Mouse (Mus musculus) kidney, embryonic 15.5 days (tissue): ENCODE measurements around the gene Dnaaf5. TPM values are rescaled to one million over a fixed set of nuclear protein-coding genes. Genes with fewer than 3 reads are reported as not detected.

Source experiments
- ATAC-seq: fragments of 200-750 bp; cut with Nextera tagmentation; replicated peaks from 2 replicates; pipeline ENCODE4 v1.8.0; 2017; ENCODE audit warnings: moderate TSS enrichment; ENCODE audit not compliant: low FRiP score
- H3K27ac ChIP-seq: fragments of 300-500 bp; sonication (generic); 2 replicates; pipeline ENCODE4 v1.5.1; 2015; ENCODE audit warnings: mild to moderate bottlenecking, inconsistent platforms
- H3K27me3 ChIP-seq: fragments of 300-500 bp; sonication (generic); 2 replicates; pipeline ENCODE4 v1.6.1; 2015; ENCODE audit warnings: inconsistent platforms
- H3K36me3 ChIP-seq: fragments of 300-500 bp; sonication (generic); 2 replicates; pipeline ENCODE4 v1.6.1; 2015; ENCODE audit warnings: inconsistent platforms
- H3K4me1 ChIP-seq: fragments of 300-500 bp; sonication (generic); 2 replicates; pipeline ENCODE4 v1.6.1; 2015; ENCODE audit warnings: inconsistent platforms
- H3K4me2 ChIP-seq: fragments of 300-500 bp; sonication (generic); 2 replicates; pipeline ENCODE4 v1.6.1; 2015; ENCODE audit warnings: moderate library complexity, mild to moderate bottlenecking, inconsistent platforms
- H3K4me3 ChIP-seq: fragments of 300-500 bp; sonication (generic); replicated peaks from 2 replicates; pipeline ENCODE4 v1.5.1; 2015; ENCODE audit warnings: mild to moderate bottlenecking, inconsistent platforms
- H3K9ac ChIP-seq: fragments of 300-500 bp; sonication (generic); 2 replicates; pipeline ENCODE4 v1.6.1; 2015; ENCODE audit warnings: mild to moderate bottlenecking, inconsistent platforms
- H3K9me3 ChIP-seq: fragments of 300-500 bp; sonication (generic); replicated peaks from 2 replicates; pipeline ENCODE4 v1.6.1; 2016; ENCODE audit warnings: inconsistent platforms
- WGBS: fragments of 180-500 bp; shearing (Covaris S2); methylation state at CpG from one replicate; pipeline ENCODE4 v1.1.7; 2015; ENCODE audit warnings: mixed read lengths; 5-methylcytosine and 5-hydroxymethylcytosine counted together
- polyA plus RNA-seq: library from polyadenylated mRNA; unstranded; fragments of >200 nt; fragmentation: Nextera tagmentation; extraction: Ambion mirVana; gene quantifications from 2 replicates; pipeline ENCODE4 v1.2.1, GENCODE M21; 2015

Gene Dnaaf5
- polyA plus RNA-seq, 1 experiment from 2014 or later = 10.4 TPM

DNA sequence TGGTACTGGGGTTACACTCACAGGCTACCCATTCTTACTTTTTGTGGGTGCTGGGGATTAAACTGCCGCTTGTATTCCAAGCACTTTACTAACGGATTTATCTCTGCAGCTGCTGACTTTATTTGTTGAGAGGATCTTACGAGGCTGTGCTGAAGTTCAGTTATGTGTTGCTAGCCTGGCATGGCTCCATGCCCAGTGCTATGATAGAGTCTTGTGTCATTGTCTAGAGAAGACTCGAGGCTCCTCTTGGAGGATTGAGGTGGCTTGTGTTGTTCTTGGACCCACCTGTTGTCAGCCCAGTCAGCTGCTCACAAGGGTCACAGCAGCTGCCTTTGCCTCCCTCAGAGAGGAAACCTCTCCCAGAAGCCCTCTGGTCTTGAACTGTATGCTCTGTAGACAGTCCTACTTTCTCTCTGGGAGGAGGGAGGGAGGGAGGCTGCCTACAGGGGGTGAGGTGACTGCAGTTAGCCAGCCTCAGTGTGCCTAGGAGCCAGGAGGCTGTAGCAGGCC is 70.0 kb downstream of the Dnaaf5 start:
- Histone ChIP-seq H3K9me3 (no peaks in the 10 kb centered on the region), H3K36me3 (peaks cover 74% of the 10 kb centered on the region), H3K4me3 (no peak overlapping the region), H3K27me3 (no peaks in the 10 kb centered on the region), H3K9ac (no peak overlapping the region), H3K4me1 (no peaks in the 10 kb centered on the region), H3K4me2 (no peak overlapping the region), H3K27ac (no peak overlapping the region)
- ATAC-seq = no peak
- 80% methylated on average over 4 of the region's 4 CpGs for WGBS

- no peak overlapping the region for H3K9ac ChIP-seq
- ATAC-seq = no peak
- H3K4me3 ChIP-seq = no peak overlapping the region
- no peak overlapping the region for H3K27ac ChIP-seq
- H3K4me2 ChIP-seq = no peak overlapping the region
- no peaks in the 10 kb centered on the region for H3K27me3 ChIP-seq
- H3K9me3 ChIP-seq = no peaks in the 10 kb centered on the region
- H3K4me1 ChIP-seq = no peaks in the 10 kb centered on the region
- H3K36me3 ChIP-seq = peaks cover 74% of the 10 kb centered on the region
- WGBS = 78% methylated on average over 4 of the region's 4 CpGs
These were observed 70.6 kb downstream of the Dnaaf5 start for GRCm38 (mm10) chr5:139220610-139221009.

GRCm38 (mm10) chr5:139223331-139223730 is 73.3 kb downstream of the Dnaaf5 start:
- no peaks in the 10 kb centered on the region for H3K9me3 ChIP-seq
- ATAC-seq = no peak
- H3K36me3 ChIP-seq = peaks cover 82% of the 10 kb centered on the region
- no peak overlapping the region for H3K27ac ChIP-seq
- H3K9ac ChIP-seq = no peak overlapping the region
- no peaks in the 10 kb centered on the region for H3K4me1 ChIP-seq
- no peak overlapping the region for H3K4me2 ChIP-seq
- WGBS = 97% methylated on average over 10 of the region's 10 CpGs
- H3K4me3 ChIP-seq = no peak overlapping the region
- H3K27me3 ChIP-seq = no peaks in the 10 kb centered on the region

- no peak overlapping the region for H3K4me3 ChIP-seq
- no peaks in the 10 kb centered on the region for H3K4me1 ChIP-seq
- no peaks in the 10 kb centered on the region for H3K27me3 ChIP-seq
- WGBS = 95% methylated on average over 4 of the region's 4 CpGs
- H3K27ac ChIP-seq = no peak overlapping the region
- no peak overlapping the region for H3K9ac ChIP-seq
- no peaks in the 10 kb centered on the region for H3K9me3 ChIP-seq
- peaks cover 97% of the 10 kb centered on the region for H3K36me3 ChIP-seq
- H3K4me2 ChIP-seq = no peak overlapping the region
- no peak for ATAC-seq
These were observed 77.2 kb downstream of the Dnaaf5 start for GRCm38 (mm10) chr5:139227236-139227635.

DNA sequence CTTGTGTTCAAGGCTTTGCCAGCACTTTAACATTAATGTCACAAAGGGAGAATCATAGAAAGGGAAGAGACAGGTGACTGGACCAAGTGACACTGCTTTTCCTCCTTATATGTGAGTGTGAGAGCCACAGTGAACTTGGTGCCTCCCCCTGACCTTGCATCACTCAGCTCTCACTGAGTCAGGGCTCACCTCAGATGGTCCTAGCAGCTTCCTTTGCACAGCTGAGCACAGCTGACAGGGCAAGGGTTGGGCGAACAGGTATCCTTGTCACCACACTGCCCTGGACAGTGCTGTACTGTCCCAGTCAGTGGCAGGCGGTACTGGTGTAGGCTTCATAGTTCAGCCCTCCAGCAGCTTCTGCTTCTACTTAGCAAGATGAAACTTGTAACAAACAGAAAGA is 77.6 kb downstream of the Dnaaf5 start:
- H3K9ac ChIP-seq = no peak overlapping the region
- no peak overlapping the region for H3K27ac ChIP-seq
- H3K4me3 ChIP-seq = no peak overlapping the region
- H3K4me1 ChIP-seq = no peaks in the 10 kb centered on the region
- ATAC-seq = no peak
- H3K27me3 ChIP-seq = no peaks in the 10 kb centered on the region
- 97% methylated on average over 2 of the region's 2 CpGs for WGBS
- H3K9me3 ChIP-seq = no peaks in the 10 kb centered on the region
- H3K4me2 ChIP-seq = no peak overlapping the region
- H3K36me3 ChIP-seq = peaks cover 96% of the 10 kb centered on the region

DNA sequence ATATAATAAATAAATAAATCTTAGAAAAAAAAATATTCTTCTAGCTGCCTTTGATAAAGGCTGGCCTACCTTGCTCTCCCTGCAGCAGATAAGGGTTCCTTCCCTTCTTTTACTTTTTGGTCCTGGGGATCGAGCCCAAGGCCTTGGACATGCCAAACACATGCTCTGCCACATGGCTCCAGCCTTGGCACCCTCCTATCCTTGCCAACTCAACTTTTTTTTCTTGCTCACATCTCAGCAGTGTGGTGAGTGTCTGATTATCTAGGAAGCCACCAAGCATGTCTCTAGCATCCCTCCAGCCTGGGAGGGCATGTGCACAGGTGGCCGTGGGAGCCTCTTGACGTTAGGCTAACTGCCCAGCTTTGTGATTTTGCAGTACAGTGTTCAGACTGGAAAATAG is 78.3 kb downstream of the Dnaaf5 start:
- H3K36me3 ChIP-seq = peaks cover 96% of the 10 kb centered on the region
- no peak overlapping the region for H3K4me2 ChIP-seq
- 93% methylated on average over 3 of the region's 3 CpGs for WGBS
- no peak overlapping the region for H3K27ac ChIP-seq
- H3K9me3 ChIP-seq = no peaks in the 10 kb centered on the region
- H3K4me3 ChIP-seq = no peak overlapping the region
- no peaks in the 10 kb centered on the region for H3K4me1 ChIP-seq
- no peak overlapping the region for H3K9ac ChIP-seq
- no peaks in the 10 kb centered on the region for H3K27me3 ChIP-seq
- no peak for ATAC-seq

GRCm38 (mm10) chr5:139229716-139230115 is 79.7 kb downstream of the Dnaaf5 start:
- 96% methylated on average over 3 of the region's 3 CpGs for WGBS
- Histone ChIP-seq H3K4me2 (no peak overlapping the region), H3K4me1 (no peaks in the 10 kb centered on the region), H3K9ac (no peak overlapping the region), H3K27me3 (no peaks in the 10 kb centered on the region), H3K9me3 (no peaks in the 10 kb centered on the region), H3K4me3 (no peak overlapping the region), H3K27ac (no peak overlapping the region), H3K36me3 (peaks cover 96% of the 10 kb centered on the region)
- no peak for ATAC-seq

GRCm38 (mm10) chr5:139232083-139232482 is 82.1 kb downstream of the Dnaaf5 start:
- Histone ChIP-seq H3K27ac (no peak overlapping the region), H3K4me1 (no peaks in the 10 kb centered on the region), H3K36me3 (peaks cover 96% of the 10 kb centered on the region), H3K4me3 (no peak overlapping the region), H3K4me2 (no peak overlapping the region), H3K27me3 (no peaks in the 10 kb centered on the region), H3K9me3 (no peaks in the 10 kb centered on the region), H3K9ac (no peak overlapping the region)
- WGBS = 92% methylated on average over 3 of the region's 3 CpGs
- ATAC-seq = no peak

- H3K4me1 ChIP-seq = no peaks in the 10 kb centered on the region
- ATAC-seq = no peak
- no peak overlapping the region for H3K27ac ChIP-seq
- 89% methylated on average over 4 of the region's 4 CpGs for WGBS
- H3K36me3 ChIP-seq = peaks cover 96% of the 10 kb centered on the region
- no peaks in the 10 kb centered on the region for H3K9me3 ChIP-seq
- no peaks in the 10 kb centered on the region for H3K27me3 ChIP-seq
- no peak overlapping the region for H3K4me3 ChIP-seq
- no peak overlapping the region for H3K4me2 ChIP-seq
- H3K9ac ChIP-seq = no peak overlapping the region
These were observed 84.4 kb downstream of the Dnaaf5 start for GRCm38 (mm10) chr5:139234423-139234822.

Other genes starting within 250 kb of the Dnaaf5 start
- gene Pdgfa, start 152.9 kb upstream of the Dnaaf5 start, polyA plus RNA-seq = 52.9 and 55.7 TPM in 2 replicates
- gene Prkar1b, start 222 bp upstream of the Dnaaf5 start, polyA plus RNA-seq = 21.2 and 22.7 TPM in 2 replicates
- gene Sun1, start 50.4 kb downstream of the Dnaaf5 start, polyA plus RNA-seq = 50.0 and 57.3 TPM in 2 replicates
- 142 and 157 TPM in 2 replicates for gene Get4, start 102.1 kb downstream of the Dnaaf5 start, polyA plus RNA-seq
- 2.1 and 2.2 TPM in 2 replicates for gene Adap1, start 175.4 kb downstream of the Dnaaf5 start, polyA plus RNA-seq
- gene Cox19, start 201.2 kb downstream of the Dnaaf5 start, polyA plus RNA-seq = 96.2 and 102 TPM in 2 replicates
- gene Cyp2w1, start 202.4 kb downstream of the Dnaaf5 start, polyA plus RNA-seq = 0.16 and 0.60 TPM in 2 replicates
- gene Gpr146, start 227.5 kb downstream of the Dnaaf5 start, polyA plus RNA-seq = 4.1 and 5.4 TPM in 2 replicates